Mouse (Mus musculus) embryonic fibroblast, embryonic 13.5 days (primary cell): ENCODE results near the gene Shroom3. TPM values are rescaled to one million over a fixed set of nuclear protein-coding genes. Genes with fewer than 3 reads are reported as not detected.

Experiments used
- H3K27ac ChIP-seq: 2 replicates; pipeline ENCODE4 v1.5.1; 2012; ENCODE audit warnings: low read length, control low read depth, inconsistent platforms; ENCODE audit not compliant: insufficient read depth
- H3K4me1 ChIP-seq: 2 replicates; pipeline ENCODE4 v1.6.1; 2011; ENCODE audit warnings: low read length; ENCODE audit not compliant: control insufficient read depth, insufficient read depth
- H3K4me3 ChIP-seq: 2 replicates; pipeline ENCODE4 v1.5.1; 2011; ENCODE audit warnings: mild to moderate bottlenecking, control low read depth, low read length; ENCODE audit not compliant: insufficient read depth
- CTCF ChIP-seq: IDR thresholded peaks from 2 replicates; pipeline ENCODE4 v1.5.1; 2011; ENCODE audit warnings: mild to moderate bottlenecking, control low read depth, low read length, moderate library complexity, borderline replicate concordance; ENCODE audit not compliant: insufficient read depth
- POLR2A ChIP-seq: IDR thresholded peaks from 2 replicates; pipeline ENCODE4 v1.6.1; 2011; ENCODE audit warnings: low read depth, mild to moderate bottlenecking, control low read depth, low read length, moderate library complexity
- polyA plus RNA-seq: library from polyadenylated mRNA; stranded (reverse); fragments of >200 nt; gene quantifications from 2 replicates; pipeline ENCODE4 v1.2.4, GENCODE M21; 2011; ENCODE audit warnings: low read depth; ENCODE audit not compliant: missing spikeins, insufficient read length

Gene Shroom3
- polyA plus RNA-seq, 1 experiment, result 1.2 TPM

- Histone ChIP-seq H3K27ac (peak overlapping the region; percentile 69), H3K4me1 (peaks cover 12% of the 10 kb centered on the region), H3K4me3 (no peak overlapping the region)
- TF ChIP-seq CTCF, result no peak
- no peak for TF ChIP-seq POLR2A
Observed at GRCm38 (mm10) chr5:92933599-92934217, 250.5 kb downstream of the Shroom3 start.

- TF ChIP-seq CTCF (no peak), POLR2A (no peak)
- Histone ChIP-seq H3K4me1 (peaks cover 12% of the 10 kb centered on the region), H3K27ac (peak overlapping the region; percentile 69), H3K4me3 (no peak overlapping the region)
Observed at GRCm38 (mm10) chr5:92934269-92934939, 251.2 kb downstream of the Shroom3 start.

GRCm38 (mm10) chr5:92935883-92936282 lies 252.6 kb downstream of the Shroom3 start:
- Histone ChIP-seq H3K4me1 (peaks cover 12% of the 10 kb centered on the region), H3K4me3 (no peak overlapping the region), H3K27ac (no peak overlapping the region)
- no peak for TF ChIP-seq CTCF
- TF ChIP-seq POLR2A, result no peak

DNA sequence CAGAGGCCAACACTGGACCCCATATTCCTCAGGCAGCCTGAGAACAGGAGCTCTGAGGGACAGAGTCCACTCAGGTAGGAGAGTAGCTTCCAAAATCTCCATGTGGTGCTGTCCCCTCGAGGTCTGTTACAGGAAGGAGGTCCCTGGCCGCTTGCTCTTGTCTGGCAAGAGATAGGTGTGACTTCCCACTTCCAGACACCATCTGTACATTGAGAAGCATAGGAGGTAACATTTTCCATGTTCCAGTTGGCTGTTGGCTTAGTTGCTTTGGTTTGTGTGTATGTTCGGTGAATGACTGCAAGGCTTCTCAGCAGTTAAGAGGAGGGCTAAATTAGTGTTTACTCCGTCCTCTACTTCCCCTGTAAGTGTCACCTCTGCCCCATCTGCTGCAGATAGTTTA lies 254.5 kb downstream of the Shroom3 start:
- Histone ChIP-seq H3K4me1 (peaks cover 10% of the 10 kb centered on the region), H3K4me3 (no peak overlapping the region), H3K27ac (no peak overlapping the region)
- no peak for TF ChIP-seq CTCF
- no peak for TF ChIP-seq POLR2A

DNA sequence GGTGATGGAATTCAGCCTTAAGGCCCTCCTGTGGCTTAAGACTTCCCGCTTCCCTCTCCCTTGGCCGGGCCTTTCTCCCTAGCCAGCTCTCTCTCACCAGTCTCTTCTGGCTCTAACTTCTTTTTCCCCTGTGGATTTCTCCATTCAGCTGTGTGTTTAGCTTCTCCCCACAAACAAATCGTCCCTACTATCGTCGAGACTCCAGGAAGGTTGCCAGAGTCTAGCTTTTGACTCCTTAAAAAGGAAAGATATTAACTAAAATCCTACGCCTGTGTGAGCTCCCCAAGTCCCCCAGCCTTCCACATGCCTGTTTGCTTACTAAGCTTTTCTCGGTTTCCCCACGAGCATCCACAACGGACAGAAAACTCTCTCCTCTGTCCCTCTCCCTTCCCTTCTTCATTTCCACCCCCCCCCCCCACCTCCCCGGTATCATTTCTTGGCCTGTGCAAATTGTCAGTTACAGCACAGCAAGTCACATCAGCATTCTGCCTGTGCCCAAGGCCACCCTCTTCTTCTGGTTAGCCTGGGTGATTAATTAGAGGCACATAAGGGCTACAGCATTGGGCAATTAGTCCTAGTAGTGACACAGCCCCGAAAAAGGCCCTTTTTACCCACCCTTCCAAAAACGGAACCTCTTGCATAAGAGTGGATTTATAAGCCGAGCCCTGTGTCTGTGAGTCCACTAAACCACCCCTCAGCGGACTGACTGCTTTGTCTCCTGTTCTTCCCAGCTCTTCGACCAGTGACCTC lies 256.2 kb downstream of the Shroom3 start:
- Histone ChIP-seq H3K27ac (no peak overlapping the region), H3K4me3 (no peak overlapping the region), H3K4me1 (peaks cover 4% of the 10 kb centered on the region; the same call in 1 of the 2 replicates)
- TF ChIP-seq POLR2A (no peak), CTCF (no peak)

DNA sequence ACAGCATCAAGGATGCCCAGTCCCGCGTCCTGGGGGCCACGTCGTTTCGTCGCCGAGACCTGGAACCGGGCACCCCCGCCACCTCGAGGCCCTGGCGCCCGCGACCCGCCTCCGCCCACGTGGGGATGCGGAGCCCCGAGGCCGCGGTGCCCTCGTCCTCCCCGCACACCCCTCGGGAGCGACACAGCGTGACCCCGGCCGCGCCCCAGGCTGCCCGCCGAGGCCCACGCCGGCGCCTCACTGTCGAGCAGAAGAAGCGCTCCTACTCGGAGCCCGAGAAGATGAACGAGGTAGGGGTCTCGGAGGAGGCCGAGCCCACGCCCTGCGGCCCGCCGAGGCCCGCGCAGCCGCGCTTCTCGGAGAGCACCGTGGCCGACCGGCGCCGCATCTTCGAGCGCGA lies 258.9 kb downstream of the Shroom3 start:
- Histone ChIP-seq H3K4me3 (no peak overlapping the region), H3K27ac (no peak overlapping the region), H3K4me1 (no peaks in the 10 kb centered on the region)
- TF ChIP-seq CTCF (no peak), POLR2A (no peak)

DNA sequence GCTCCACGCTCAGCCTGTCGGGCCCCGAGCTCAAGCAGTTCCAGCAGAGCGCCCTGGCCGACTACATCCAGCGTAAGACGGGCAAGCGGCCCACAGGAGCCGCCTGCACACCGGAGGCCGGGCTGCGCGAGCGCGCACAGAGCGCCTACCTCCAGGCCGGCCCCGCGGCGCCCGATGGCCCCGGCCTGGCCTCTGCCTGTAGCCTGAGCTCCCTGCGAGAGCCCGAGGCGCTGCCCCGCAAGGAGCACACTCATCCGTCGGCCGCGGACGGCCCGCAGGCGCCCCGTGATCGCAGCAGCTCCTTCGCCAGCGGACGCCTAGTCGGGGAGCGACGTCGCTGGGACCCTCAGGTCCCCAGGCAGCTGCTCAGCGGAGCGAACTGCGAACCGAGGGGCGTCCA lies 259.3 kb downstream of the Shroom3 start:
- H3K4me1 ChIP-seq, result no peaks in the 10 kb centered on the region
- no peak overlapping the region for H3K27ac ChIP-seq
- no peak for TF ChIP-seq CTCF
- TF ChIP-seq POLR2A, result no peak
- no peak overlapping the region for H3K4me3 ChIP-seq

DNA sequence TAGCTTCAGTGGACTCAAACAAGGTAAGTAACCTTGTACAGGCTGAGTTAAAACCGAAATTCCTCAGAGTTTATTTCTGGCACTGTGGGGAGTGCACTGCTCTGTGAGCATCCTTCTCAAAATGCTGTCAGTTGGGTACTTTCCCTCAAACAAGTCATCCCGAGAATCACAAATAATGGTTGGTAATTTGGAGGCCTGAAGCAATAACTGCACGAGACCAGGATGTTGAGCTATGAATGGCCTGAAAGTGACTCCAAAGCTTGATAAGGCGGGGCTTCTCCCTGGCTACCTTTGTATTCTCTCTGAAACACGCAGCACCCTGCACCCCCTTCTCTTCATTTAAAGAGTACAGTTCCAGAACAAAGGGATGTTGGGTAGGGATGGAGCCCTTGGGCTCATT lies 261.6 kb downstream of the Shroom3 start:
- no peaks in the 10 kb centered on the region for H3K4me1 ChIP-seq
- no peak overlapping the region for H3K4me3 ChIP-seq
- TF ChIP-seq POLR2A (no peak), CTCF (no peak)
- H3K27ac ChIP-seq, result no peak overlapping the region

GRCm38 (mm10) chr5:92948972-92949745 lies 265.9 kb downstream of the Shroom3 start:
- Histone ChIP-seq H3K4me3 (no peak overlapping the region), H3K27ac (no peak overlapping the region), H3K4me1 (0 out of 2 replicates have a peak, but pooled peaks cover 4% of the 10 kb centered on the region)
- TF ChIP-seq CTCF (no peak), POLR2A (no peak)

DNA sequence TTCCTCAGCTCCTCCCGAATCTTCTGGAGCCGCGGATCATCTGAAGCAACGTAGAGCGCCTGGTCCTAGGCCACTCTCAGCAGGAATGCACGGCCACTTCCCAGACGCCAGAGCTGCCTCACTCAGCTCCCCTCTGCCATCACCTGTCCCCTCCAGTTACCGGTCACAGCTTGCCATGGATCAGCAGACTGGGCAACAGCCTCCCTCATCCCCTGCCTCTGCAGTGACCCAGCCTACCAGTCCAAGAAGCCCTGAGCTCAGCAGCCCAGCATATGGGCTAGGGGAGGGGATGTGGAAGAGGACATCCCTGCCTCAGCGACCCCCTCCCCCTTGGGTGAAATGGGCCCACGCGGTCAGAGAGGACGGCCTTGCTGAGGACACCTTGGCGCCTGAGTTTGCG lies 267.3 kb downstream of the Shroom3 start:
- Histone ChIP-seq H3K4me1 (0 out of 2 replicates have a peak, but pooled peaks cover 5% of the 10 kb centered on the region), H3K27ac (no peak overlapping the region), H3K4me3 (no peak overlapping the region)
- TF ChIP-seq CTCF, result no peak
- TF ChIP-seq POLR2A, result no peak
